Mouse (Mus musculus) limb, embryonic 13.5 days (tissue): Measurements from ENCODE around the gene Sec22b. TPM values are rescaled to one million over a fixed set of nuclear protein-coding genes. Genes with fewer than 3 reads are reported as not detected.

Experiments
- ATAC-seq: fragments of 200-750 bp; cut with Nextera tagmentation; 2 replicates; pipeline ENCODE4 v1.8.0; 2017; ENCODE audit warnings: low read depth, moderate number of reproducible peaks, moderate TSS enrichment; ENCODE audit not compliant: low FRiP score
- H3K27ac ChIP-seq: fragments of 300-500 bp; sonication (generic); 2 replicates; pipeline ENCODE4 v1.5.1; 2015; ENCODE audit warnings: inconsistent platforms, mild to moderate bottlenecking, moderate library complexity
- H3K27me3 ChIP-seq: fragments of 300-500 bp; sonication (generic); 2 replicates; pipeline ENCODE4 v1.6.1; 2015; ENCODE audit warnings: mild to moderate bottlenecking, inconsistent platforms
- H3K36me3 ChIP-seq: fragments of 300-500 bp; sonication (generic); 2 replicates; pipeline ENCODE4 v1.6.1; 2015; ENCODE audit warnings: inconsistent platforms, mild to moderate bottlenecking, moderate library complexity
- H3K4me1 ChIP-seq: fragments of 300-500 bp; sonication (generic); 2 replicates; pipeline ENCODE4 v1.6.1; 2015; ENCODE audit warnings: inconsistent platforms
- H3K4me2 ChIP-seq: fragments of 300-500 bp; sonication (generic); replicated peaks from 2 replicates; pipeline ENCODE4 v1.6.1; 2015; ENCODE audit warnings: inconsistent platforms, mild to moderate bottlenecking, moderate library complexity
- H3K4me3 ChIP-seq: fragments of 300-500 bp; sonication (generic); 2 replicates; pipeline ENCODE4 v1.5.1; 2015; ENCODE audit warnings: moderate library complexity, mild to moderate bottlenecking, inconsistent platforms
- H3K9ac ChIP-seq: fragments of 300-500 bp; sonication (generic); 2 replicates; pipeline ENCODE4 v1.6.1; 2015; ENCODE audit warnings: mild to moderate bottlenecking, inconsistent platforms
- H3K9me3 ChIP-seq: fragments of 300-500 bp; sonication (generic); 2 replicates; pipeline ENCODE4 v1.6.1; 2016; ENCODE audit warnings: inconsistent platforms
- WGBS: fragments of 180-500 bp; shearing (Covaris S2); methylation state at CpG from one replicate; pipeline ENCODE4 v1.1.7; 2015; 5-methylcytosine and 5-hydroxymethylcytosine counted together
- polyA plus RNA-seq: library from polyadenylated mRNA; unstranded; fragments of >200 nt; fragmentation: Nextera tagmentation; extraction: Ambion mirVana; gene quantifications from 2 replicates; pipeline ENCODE4 v1.2.1, GENCODE M21; 2015

The Sec22b gene
- polyA plus RNA-seq, 1 experiment from 2014 or later: 165 TPM

GRCm38 (mm10) chr3:97944462-97944861 lies 43.5 kb downstream of the Sec22b start:
- WGBS: 43% methylated on average over 5 of the region's 5 CpGs
- Histone ChIP-seq H3K27me3 (no peaks in the 10 kb centered on the region), H3K9ac (no peak overlapping the region), H3K9me3 (no peaks in the 10 kb centered on the region), H3K36me3 (no peaks in the 10 kb centered on the region), H3K4me1 (peaks cover 60% of the 10 kb centered on the region), H3K4me3 (no peak overlapping the region), H3K27ac (peak overlapping the region; percentile 44; the same call in 1 of the 2 replicates), H3K4me2 (no peak overlapping the region)
- ATAC-seq: no peak

- Histone ChIP-seq H3K27ac (no peak overlapping the region), H3K4me1 (peaks cover 41% of the 10 kb centered on the region), H3K9ac (no peak overlapping the region), H3K4me3 (no peak overlapping the region), H3K27me3 (no peaks in the 10 kb centered on the region), H3K4me2 (no peak overlapping the region), H3K9me3 (no peaks in the 10 kb centered on the region), H3K36me3 (no peaks in the 10 kb centered on the region)
- ATAC-seq: no peak
- WGBS: 49% methylated on average over 4 of the region's 4 CpGs
These were observed 45.4 kb downstream of the Sec22b start for GRCm38 (mm10) chr3:97946439-97946838.

- Histone ChIP-seq H3K27ac (no peak overlapping the region), H3K36me3 (no peaks in the 10 kb centered on the region), H3K27me3 (no peaks in the 10 kb centered on the region), H3K9ac (no peak overlapping the region), H3K4me3 (no peak overlapping the region), H3K9me3 (no peaks in the 10 kb centered on the region), H3K4me2 (no peak overlapping the region), H3K4me1 (peaks cover 24% of the 10 kb centered on the region)
- no peak for ATAC-seq
- 78% methylated on average over 2 of the region's 2 CpGs for WGBS
These were observed 47.5 kb downstream of the Sec22b start for GRCm38 (mm10) chr3:97948518-97948917.

- 76% methylated on average over 5 of the region's 5 CpGs for WGBS
- no peak overlapping the region for H3K9ac ChIP-seq
- H3K4me1 ChIP-seq: peaks cover 10% of the 10 kb centered on the region; the same call in 1 of the 2 replicates
- H3K27ac ChIP-seq: no peak overlapping the region
- H3K4me2 ChIP-seq: no peak overlapping the region
- no peaks in the 10 kb centered on the region for H3K27me3 ChIP-seq
- no peak overlapping the region for H3K4me3 ChIP-seq
- H3K36me3 ChIP-seq: no peaks in the 10 kb centered on the region
- no peak for ATAC-seq
- H3K9me3 ChIP-seq: no peaks in the 10 kb centered on the region; the same call in 1 of the 2 replicates
These were observed 49.0 kb downstream of the Sec22b start for GRCm38 (mm10) chr3:97949946-97950345.

GRCm38 (mm10) chr3:97951134-97951533 lies 50.1 kb downstream of the Sec22b start:
- no peaks in the 10 kb centered on the region for H3K36me3 ChIP-seq
- no peak for ATAC-seq
- H3K9me3 ChIP-seq: no peaks in the 10 kb centered on the region; the same call in 1 of the 2 replicates
- H3K27me3 ChIP-seq: no peaks in the 10 kb centered on the region
- no peak overlapping the region for H3K9ac ChIP-seq
- 78% methylated on average over 3 of the region's 3 CpGs for WGBS
- H3K4me2 ChIP-seq: no peak overlapping the region
- no peak overlapping the region for H3K4me3 ChIP-seq
- peaks cover 10% of the 10 kb centered on the region; the same call in 1 of the 2 replicates for H3K4me1 ChIP-seq
- H3K27ac ChIP-seq: no peak overlapping the region

GRCm38 (mm10) chr3:97953196-97953595 lies 52.2 kb downstream of the Sec22b start:
- Histone ChIP-seq H3K4me3 (no peak overlapping the region), H3K27ac (no peak overlapping the region), H3K4me1 (no peaks in the 10 kb centered on the region), H3K36me3 (no peaks in the 10 kb centered on the region), H3K4me2 (no peak overlapping the region), H3K27me3 (no peaks in the 10 kb centered on the region), H3K9ac (no peak overlapping the region), H3K9me3 (no peaks in the 10 kb centered on the region; the same call in 1 of the 2 replicates)
- 85% methylated on average over 2 of the region's 2 CpGs for WGBS
- no peak for ATAC-seq

- H3K4me2 ChIP-seq: no peak overlapping the region
- 80% methylated on average over 6 of the region's 6 CpGs for WGBS
- ATAC-seq: no peak
These were observed 55.3 kb downstream of the Sec22b start for GRCm38 (mm10) chr3:97956322-97956721.

GRCm38 (mm10) chr3:97956926-97957325 lies 55.9 kb downstream of the Sec22b start:
- Histone ChIP-seq H3K36me3 (no peaks in the 10 kb centered on the region), H3K4me1 (peaks cover 21% of the 10 kb centered on the region), H3K9me3 (no peaks in the 10 kb centered on the region; the same call in 1 of the 2 replicates), H3K4me2 (no peak overlapping the region), H3K27ac (no peak overlapping the region), H3K9ac (no peak overlapping the region), H3K4me3 (no peak overlapping the region), H3K27me3 (no peaks in the 10 kb centered on the region; the same call in 1 of the 2 replicates)
- 58% methylated on average over 1 of the region's 1 CpGs for WGBS
- ATAC-seq: no peak

More at GRCm38 (mm10) chr3:97956322-97956721, 55.3 kb downstream of the Sec22b start:
- no peaks in the 10 kb centered on the region; the same call in 1 of the 2 replicates for H3K27me3 ChIP-seq
- H3K9ac ChIP-seq: no peak overlapping the region
- no peak overlapping the region for H3K27ac ChIP-seq
- no peaks in the 10 kb centered on the region for H3K36me3 ChIP-seq
- H3K4me3 ChIP-seq: no peak overlapping the region
- H3K4me1 ChIP-seq: peaks cover 15% of the 10 kb centered on the region
- no peaks in the 10 kb centered on the region; the same call in 1 of the 2 replicates for H3K9me3 ChIP-seq

GRCm38 (mm10) chr3:97960783-97961594 lies 60.0 kb downstream of the Sec22b start:
- 51% methylated on average over 14 of the region's 14 CpGs for WGBS
- Histone ChIP-seq H3K27me3 (no peaks in the 10 kb centered on the region; the same call in 1 of the 2 replicates), H3K4me3 (no peak overlapping the region), H3K36me3 (no peaks in the 10 kb centered on the region), H3K9ac (no peak overlapping the region), H3K4me1 (peaks cover 38% of the 10 kb centered on the region), H3K4me2 (no peak overlapping the region), H3K27ac (no peak overlapping the region), H3K9me3 (no peaks in the 10 kb centered on the region)
- no peak for ATAC-seq

- no peak overlapping the region for H3K4me2 ChIP-seq
- no peak overlapping the region for H3K27ac ChIP-seq
- H3K36me3 ChIP-seq: no peaks in the 10 kb centered on the region
- H3K9me3 ChIP-seq: no peaks in the 10 kb centered on the region
- H3K27me3 ChIP-seq: no peaks in the 10 kb centered on the region; the same call in 1 of the 2 replicates
- no peak for ATAC-seq
- H3K4me3 ChIP-seq: no peak overlapping the region
- WGBS: 49% methylated on average over 6 of the region's 6 CpGs
- peaks cover 38% of the 10 kb centered on the region for H3K4me1 ChIP-seq
- H3K9ac ChIP-seq: no peak overlapping the region
These were observed 61.0 kb downstream of the Sec22b start for GRCm38 (mm10) chr3:97961962-97962361.

- no peaks in the 10 kb centered on the region for H3K36me3 ChIP-seq
- H3K27ac ChIP-seq: peak overlapping the region; percentile 39; the same call in 1 of the 2 replicates
- ATAC-seq: no peak; the same call in 1 of the 2 replicates
- H3K4me1 ChIP-seq: peaks cover 38% of the 10 kb centered on the region
- no peak overlapping the region for H3K9ac ChIP-seq
- 13% methylated on average over 14 of the region's 14 CpGs for WGBS
- no peaks in the 10 kb centered on the region for H3K27me3 ChIP-seq
- no peaks in the 10 kb centered on the region for H3K9me3 ChIP-seq
- 0 out of 2 replicates have a peak overlapping the region, but pooled peaks have one; percentile 4 for H3K4me2 ChIP-seq
- no peak overlapping the region for H3K4me3 ChIP-seq
These were observed 63.9 kb downstream of the Sec22b start for GRCm38 (mm10) chr3:97964878-97965353.

GRCm38 (mm10) chr3:97967627-97968026 lies 66.6 kb downstream of the Sec22b start:
- Histone ChIP-seq H3K4me2 (no peak overlapping the region), H3K9ac (no peak overlapping the region), H3K27ac (no peak overlapping the region), H3K4me1 (peaks cover 20% of the 10 kb centered on the region), H3K27me3 (no peaks in the 10 kb centered on the region), H3K9me3 (no peaks in the 10 kb centered on the region), H3K36me3 (no peaks in the 10 kb centered on the region), H3K4me3 (no peak overlapping the region)
- ATAC-seq: no peak
- WGBS: 53% methylated on average over 2 of the region's 2 CpGs
